Mouse (Mus musculus): ENCODE measurements around the gene Atl2. TPM values are rescaled to one million over a fixed set of nuclear protein-coding genes. Genes with fewer than 3 reads are reported as not detected.

The Atl2 gene
- polyA plus RNA-seq, 1 experiment from 2014 or later: 31.7 TPM

DNA sequence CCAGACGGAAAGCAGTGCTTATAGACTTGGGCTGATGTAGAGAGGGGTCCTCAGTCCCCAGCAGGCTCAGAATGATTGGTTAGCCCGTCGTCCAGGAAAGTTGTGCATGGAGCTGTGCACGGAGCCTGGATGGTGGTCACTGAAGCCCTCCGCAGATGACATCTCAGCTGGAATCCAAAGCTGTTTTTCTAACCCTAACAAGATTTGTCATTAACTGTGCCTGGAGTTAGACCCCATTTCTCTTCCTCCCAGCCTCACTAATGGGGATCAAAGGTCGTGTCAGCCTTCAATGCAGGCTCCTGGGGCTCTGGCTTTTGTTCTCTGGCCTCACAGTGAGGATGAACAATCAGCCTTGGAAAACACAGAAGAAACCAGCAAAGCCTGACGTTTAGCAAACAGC, 77.9 kb downstream of the Atl2 start:
- WGBS: 24% methylated on average over 7 of the region's 7 CpGs

DNA sequence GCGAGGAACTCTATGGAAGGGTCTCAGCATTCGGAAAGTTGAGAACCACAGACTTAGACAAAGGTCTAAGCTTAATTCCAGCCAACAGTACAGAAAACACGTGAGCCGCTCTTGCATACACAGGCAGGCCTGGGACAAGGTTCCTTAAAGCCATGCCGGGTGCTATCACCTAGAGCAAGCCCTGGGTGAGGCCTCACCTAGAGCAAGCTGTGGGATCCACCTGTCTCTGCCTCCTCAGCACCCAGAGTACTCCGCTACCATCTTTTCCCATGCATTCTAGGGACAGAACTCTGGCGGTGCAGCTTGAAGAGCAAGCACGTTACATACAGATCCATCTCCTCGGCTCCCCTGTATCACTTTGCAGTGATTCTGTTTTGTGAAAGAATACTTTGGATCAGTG, 78.4 kb downstream of the Atl2 start:
- Histone ChIP-seq H3K4me1 (replicated peaks) (no peaks in the 10 kb centered on the region), H3K4me3 (no peak overlapping the region), H3K9me3 (replicated peaks) (no peaks in the 10 kb centered on the region), H3K4me2 (no peak overlapping the region), H3K36me3 (no peaks in the 10 kb centered on the region), H3K27me3 (replicated peaks) (no peaks in the 10 kb centered on the region), H3K27ac (ENCODE audit: poor library complexity, severe bottlenecking) (no peak overlapping the region), H3K9ac (no peak overlapping the region)
- ATAC-seq (ENCODE audit: insufficient number of reproducible peaks, low FRiP score): no peak
- 77% methylated on average over 9 of the region's 9 CpGs for WGBS

More for the DNA sequence above, 77.9 kb downstream of the Atl2 start:
- Histone ChIP-seq H3K4me3 (no peak overlapping the region), H3K4me2 (no peak overlapping the region), H3K9me3 (replicated peaks) (no peaks in the 10 kb centered on the region), H3K36me3 (no peaks in the 10 kb centered on the region), H3K27me3 (replicated peaks) (no peaks in the 10 kb centered on the region), H3K9ac (no peak overlapping the region), H3K4me1 (replicated peaks) (no peaks in the 10 kb centered on the region), H3K27ac (ENCODE audit: poor library complexity, severe bottlenecking) (no peak overlapping the region)
- ATAC-seq (ENCODE audit: insufficient number of reproducible peaks, low FRiP score): no peak

DNA sequence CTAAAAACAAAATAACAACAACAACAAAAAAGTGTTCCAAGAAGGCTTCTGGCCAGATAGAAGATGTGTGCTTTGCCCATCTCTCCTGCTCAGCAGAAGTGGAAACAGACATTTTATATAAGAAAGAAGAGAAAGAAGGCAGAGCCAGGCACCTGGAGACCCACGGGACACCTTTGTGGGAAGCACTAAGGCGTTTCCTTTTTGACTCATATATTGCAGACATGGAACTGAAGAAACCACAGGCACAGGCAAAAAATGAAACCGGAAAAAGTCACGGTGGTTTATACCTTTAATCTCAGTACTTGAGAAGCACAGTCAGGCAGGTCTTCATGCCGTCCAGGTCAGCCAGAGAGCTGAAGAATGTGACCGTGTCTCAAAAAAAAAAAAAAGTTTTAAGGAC, 79.0 kb downstream of the Atl2 start:
- ATAC-seq (ENCODE audit: insufficient number of reproducible peaks, low FRiP score): no peak
- Histone ChIP-seq H3K4me3 (no peak overlapping the region), H3K9ac (no peak overlapping the region), H3K27ac (ENCODE audit: poor library complexity, severe bottlenecking) (no peak overlapping the region), H3K9me3 (replicated peaks) (no peaks in the 10 kb centered on the region), H3K4me2 (no peak overlapping the region), H3K36me3 (no peaks in the 10 kb centered on the region), H3K4me1 (replicated peaks) (no peaks in the 10 kb centered on the region), H3K27me3 (replicated peaks) (no peaks in the 10 kb centered on the region)
- WGBS: 77% methylated on average over 6 of the region's 6 CpGs

DNA sequence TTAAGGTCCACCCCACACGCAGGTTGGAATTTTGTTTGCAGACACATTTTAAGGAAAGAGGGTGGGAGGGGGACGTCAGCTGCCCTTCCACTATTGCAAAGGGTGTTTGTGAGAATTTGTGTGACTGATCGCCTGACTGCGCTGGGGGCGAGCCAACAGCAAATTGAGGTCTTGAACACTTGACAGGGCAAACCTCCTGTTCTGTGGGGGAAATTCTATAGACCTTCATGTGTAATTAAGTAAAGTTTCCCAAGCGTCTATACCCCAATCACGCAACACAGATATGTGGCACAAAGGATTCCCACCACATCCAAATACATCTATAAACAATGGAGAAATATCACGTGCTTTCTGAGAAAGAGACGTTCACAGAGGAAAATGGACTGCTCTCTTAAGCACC, 85.5 kb downstream of the Atl2 start:
- H3K4me2 ChIP-seq: no peak overlapping the region
- ATAC-seq (ENCODE audit: insufficient number of reproducible peaks, low FRiP score): no peak
- H3K27me3 ChIP-seq (replicated peaks): no peaks in the 10 kb centered on the region
- H3K9ac ChIP-seq: no peak overlapping the region
- H3K27ac ChIP-seq (ENCODE audit: poor library complexity, severe bottlenecking): no peak overlapping the region
- H3K4me1 ChIP-seq (replicated peaks): no peaks in the 10 kb centered on the region
- WGBS: 76% methylated on average over 9 of the region's 9 CpGs
- no peaks in the 10 kb centered on the region for H3K36me3 ChIP-seq
- no peaks in the 10 kb centered on the region for H3K9me3 ChIP-seq (replicated peaks)
- H3K4me3 ChIP-seq: no peak overlapping the region

DNA sequence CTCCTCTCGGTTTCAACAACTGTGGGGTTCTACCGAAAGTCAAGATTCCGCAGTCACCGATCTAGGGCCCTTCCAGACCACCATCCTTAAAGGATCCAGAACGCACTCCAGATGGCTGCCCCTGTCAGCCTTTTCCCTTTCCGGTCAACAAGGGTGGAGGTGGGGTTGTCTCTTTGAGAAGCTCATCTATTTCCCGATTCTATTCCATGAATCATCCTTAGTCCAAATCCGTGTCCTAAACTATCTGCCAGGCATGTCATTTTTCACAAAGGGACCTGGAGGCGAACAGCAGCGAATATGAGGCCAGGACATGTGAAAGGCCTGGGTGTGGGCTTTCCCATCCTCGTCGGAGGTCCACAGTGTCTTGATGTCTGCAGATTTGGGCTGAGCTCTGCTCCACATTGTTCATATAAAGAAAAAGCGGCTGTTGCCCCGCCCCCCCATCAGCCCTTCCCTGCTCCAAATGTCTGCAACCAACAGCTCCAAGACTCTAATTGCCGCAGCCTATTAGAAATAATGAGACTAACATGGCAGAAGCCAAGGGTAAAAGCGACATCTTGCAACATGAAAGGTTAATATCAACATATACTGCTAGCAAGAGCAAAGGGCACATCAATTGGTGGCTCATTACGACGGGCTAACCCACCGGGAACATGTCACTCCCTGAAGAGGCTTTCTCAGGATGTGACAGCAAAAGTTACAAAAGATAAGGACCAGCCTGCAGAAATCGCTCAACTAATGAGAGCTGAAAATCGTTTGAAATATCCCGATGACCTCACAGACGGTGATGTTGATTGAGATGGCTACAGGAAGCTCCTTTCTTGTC, 86.2 kb downstream of the Atl2 start:
- H3K27ac ChIP-seq (ENCODE audit: poor library complexity, severe bottlenecking): no peak overlapping the region
- no peak overlapping the region for H3K4me2 ChIP-seq
- no peaks in the 10 kb centered on the region for H3K27me3 ChIP-seq (replicated peaks)
- ATAC-seq (ENCODE audit: insufficient number of reproducible peaks, low FRiP score): no peak
- no peaks in the 10 kb centered on the region for H3K36me3 ChIP-seq
- H3K4me1 ChIP-seq (replicated peaks): no peaks in the 10 kb centered on the region
- H3K9ac ChIP-seq: no peak overlapping the region
- no peak overlapping the region for H3K4me3 ChIP-seq
- 71% methylated on average over 23 of the region's 23 CpGs for WGBS
- H3K9me3 ChIP-seq (replicated peaks): no peaks in the 10 kb centered on the region

DNA sequence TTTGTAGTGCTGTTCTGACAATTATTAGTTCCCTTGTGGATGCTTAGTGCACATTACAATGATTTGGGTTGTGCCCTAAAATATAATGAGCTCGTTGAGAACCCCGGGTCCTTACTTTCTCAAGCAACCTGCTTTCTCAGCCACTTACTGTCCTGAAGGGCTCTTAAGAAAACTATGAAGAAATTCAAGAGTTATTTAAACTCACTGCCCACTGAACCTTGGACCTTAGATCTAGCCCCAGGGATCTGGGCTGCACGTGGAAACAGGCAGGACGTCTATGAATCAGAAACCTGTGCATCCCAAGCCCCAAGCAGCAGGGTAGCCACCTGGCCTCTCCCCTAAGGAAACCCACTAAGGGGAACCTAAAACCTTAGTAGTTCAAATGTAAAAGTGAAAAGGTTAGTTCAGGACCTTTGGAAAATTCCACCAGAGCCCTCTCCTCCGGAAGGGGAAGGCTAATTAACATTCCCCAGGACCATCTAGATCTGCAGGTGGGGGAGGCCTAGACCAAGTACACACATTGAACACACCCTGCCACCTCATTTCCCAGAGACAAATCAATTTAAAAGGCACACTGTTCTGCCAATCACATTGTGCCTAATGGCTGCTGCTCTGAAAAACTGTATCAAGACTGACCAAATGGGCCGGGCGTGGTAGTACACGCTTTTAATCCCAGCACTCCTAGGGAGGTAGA, 88.5 kb downstream of the Atl2 start:
- Histone ChIP-seq H3K27me3 (replicated peaks) (no peaks in the 10 kb centered on the region), H3K4me2 (no peak overlapping the region), H3K36me3 (no peaks in the 10 kb centered on the region), H3K9me3 (replicated peaks) (no peaks in the 10 kb centered on the region), H3K4me3 (no peak overlapping the region), H3K9ac (no peak overlapping the region), H3K27ac (ENCODE audit: poor library complexity, severe bottlenecking) (no peak overlapping the region), H3K4me1 (replicated peaks) (no peaks in the 10 kb centered on the region)
- no peak for ATAC-seq (ENCODE audit: insufficient number of reproducible peaks, low FRiP score)
- 84% methylated on average over 8 of the region's 8 CpGs for WGBS

DNA sequence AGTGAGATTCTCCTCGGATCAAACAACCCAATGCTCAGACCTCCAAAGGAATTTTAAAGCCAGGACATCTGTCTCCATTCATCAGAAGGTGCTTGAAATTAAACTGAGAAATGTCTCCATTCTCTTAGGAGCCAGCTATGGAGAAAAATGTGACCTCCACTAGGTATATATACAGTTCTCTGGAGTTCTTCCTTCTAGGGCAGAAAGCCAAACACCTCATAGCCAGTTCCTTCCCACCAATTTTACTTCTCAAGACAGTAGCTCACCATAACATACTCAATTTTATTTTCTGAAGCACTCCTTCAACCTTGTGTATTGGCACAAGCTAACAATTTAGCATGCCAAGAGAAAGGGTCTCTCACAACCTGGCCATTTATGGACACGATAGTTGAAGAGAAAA, 91.2 kb downstream of the Atl2 start:
- H3K36me3 ChIP-seq: no peaks in the 10 kb centered on the region
- no peak overlapping the region for H3K27ac ChIP-seq (ENCODE audit: poor library complexity, severe bottlenecking)
- H3K9me3 ChIP-seq (replicated peaks): no peaks in the 10 kb centered on the region
- ATAC-seq (ENCODE audit: insufficient number of reproducible peaks, low FRiP score): no peak
- H3K27me3 ChIP-seq (replicated peaks): no peaks in the 10 kb centered on the region
- H3K9ac ChIP-seq: no peak overlapping the region
- H3K4me3 ChIP-seq: no peak overlapping the region
- H3K4me2 ChIP-seq: no peak overlapping the region
- 50% methylated on average over 2 of the region's 2 CpGs for WGBS
- no peaks in the 10 kb centered on the region for H3K4me1 ChIP-seq (replicated peaks)

DNA sequence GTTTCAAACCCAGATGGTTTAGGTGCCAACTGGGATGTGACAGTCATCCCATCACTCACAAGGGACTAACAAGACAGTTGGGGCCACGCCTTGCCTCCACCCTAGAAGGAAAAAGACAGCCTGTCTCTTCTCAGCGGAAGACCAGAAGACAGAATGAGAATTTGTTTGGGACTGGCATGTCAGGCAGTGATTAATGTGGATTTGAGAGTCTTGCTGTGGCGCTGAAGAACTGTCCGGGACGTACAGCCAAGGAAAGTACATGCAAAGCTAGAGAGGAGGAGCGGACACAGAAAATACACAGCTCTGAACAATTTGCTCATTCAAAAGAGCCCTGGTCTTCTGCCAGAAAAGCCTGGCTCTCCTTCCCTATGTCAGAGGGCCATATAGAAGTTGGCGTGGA, 93.9 kb downstream of the Atl2 start:
- Histone ChIP-seq H3K4me1 (replicated peaks) (no peaks in the 10 kb centered on the region), H3K36me3 (no peaks in the 10 kb centered on the region), H3K27me3 (replicated peaks) (no peaks in the 10 kb centered on the region), H3K27ac (ENCODE audit: poor library complexity, severe bottlenecking) (no peak overlapping the region), H3K4me3 (no peak overlapping the region), H3K9ac (no peak overlapping the region), H3K4me2 (no peak overlapping the region), H3K9me3 (replicated peaks) (no peaks in the 10 kb centered on the region)
- no peak for ATAC-seq (ENCODE audit: insufficient number of reproducible peaks, low FRiP score)
- 77% methylated on average over 7 of the region's 7 CpGs for WGBS

DNA sequence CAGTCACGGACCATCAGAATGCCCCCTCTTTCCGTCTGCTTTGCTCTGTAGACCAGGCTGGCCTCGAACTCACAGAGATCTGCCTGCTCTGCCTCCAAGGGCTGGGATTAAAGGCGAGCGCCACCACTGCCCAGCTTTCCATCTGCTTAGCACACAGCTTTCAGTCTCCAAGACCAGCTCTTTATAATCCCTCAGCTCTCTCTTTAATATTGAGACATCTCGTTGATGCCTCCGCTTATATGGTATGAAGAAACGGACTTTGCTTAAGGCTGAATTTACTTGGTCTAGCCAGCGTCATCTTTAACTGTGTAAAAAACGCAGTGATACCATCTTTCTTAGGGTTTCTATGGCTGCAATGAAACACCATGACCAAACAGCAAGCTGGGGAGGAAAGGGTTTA, 97.1 kb downstream of the Atl2 start:
- no peak overlapping the region for H3K4me2 ChIP-seq
- H3K9ac ChIP-seq: no peak overlapping the region
- ATAC-seq (ENCODE audit: insufficient number of reproducible peaks, low FRiP score): no peak
- H3K4me1 ChIP-seq (replicated peaks): no peaks in the 10 kb centered on the region
- H3K9me3 ChIP-seq (replicated peaks): no peaks in the 10 kb centered on the region
- H3K4me3 ChIP-seq: no peak overlapping the region
- no peaks in the 10 kb centered on the region for H3K36me3 ChIP-seq
- H3K27ac ChIP-seq (ENCODE audit: poor library complexity, severe bottlenecking): no peak overlapping the region
- no peaks in the 10 kb centered on the region for H3K27me3 ChIP-seq (replicated peaks)
- WGBS: 89% methylated on average over 10 of the region's 10 CpGs

Data from heart, embryonic 12.5 days (tissue).